Mouse (Mus musculus) limb, embryonic 15.5 days (tissue): ENCODE measurements around the gene Mrtfb. TPM values are rescaled to one million over a fixed set of nuclear protein-coding genes. Genes with fewer than 3 reads are reported as not detected.

ENCODE experiments used
- microRNA counts: library from miRNA; unstranded; fragments of <30 nt; microRNA quantifications from one replicate; lab custom pipeline; 2016
- microRNA-seq: library from miRNA; unstranded; fragments of <30 nt; microRNA quantifications from one replicate; pipeline ENCODE4, GENCODE M21; 2016
- polyA plus RNA-seq: library from polyadenylated mRNA; unstranded; fragments of >200 nt; fragmentation: Nextera tagmentation; extraction: Ambion mirVana; gene quantifications from 2 replicates; pipeline ENCODE4 v1.2.1, GENCODE M21; 2015

Mrtfb gene
- polyA plus RNA-seq, 1 experiment from 2014 or later: 20.2 TPM

MicroRNAs encoded within 50 kb of the gene (microRNA counts, 519-probe panel; counts per million panel counts)
- microRNA mmu-miR-193b (lab: Ali Mortazavi, UCI): 2,748 counts per million, percentile 60 among the panel's probes with 10 or more counts

Small RNAs within 50 kb of the gene (microRNA-seq; reads per million reads assigned to microRNA genes)
- gene Mir193b (63.8 reads per million, percentile 44 among the genes with 10 or more reads in this experiment), gene Mir365-1 (2.3 reads per million, percentile 4 among the genes with 10 or more reads in this experiment)

Other genes with a start within 250 kb of the Mrtfb start
- gene Ercc4, start 146.8 kb upstream of the Mrtfb start, polyA plus RNA-seq: 12.8 and 13.5 TPM in 2 replicates